Mouse (Mus musculus) liver, postnatal 0 days (tissue): ENCODE results near the gene Tgm1.

Experiments
- CTCF ChIP-seq: sonication (generic); IDR thresholded peaks from 2 replicates; pipeline ENCODE4 v1.5.1; 2016; ENCODE audit warnings: antibody characterized with exemption, low read depth
- EP300 ChIP-seq: IDR thresholded peaks from 2 replicates; pipeline ENCODE4 v1.6.1; 2016; ENCODE audit warnings: antibody characterized with exemption, low read depth, mild to moderate bottlenecking

DNA sequence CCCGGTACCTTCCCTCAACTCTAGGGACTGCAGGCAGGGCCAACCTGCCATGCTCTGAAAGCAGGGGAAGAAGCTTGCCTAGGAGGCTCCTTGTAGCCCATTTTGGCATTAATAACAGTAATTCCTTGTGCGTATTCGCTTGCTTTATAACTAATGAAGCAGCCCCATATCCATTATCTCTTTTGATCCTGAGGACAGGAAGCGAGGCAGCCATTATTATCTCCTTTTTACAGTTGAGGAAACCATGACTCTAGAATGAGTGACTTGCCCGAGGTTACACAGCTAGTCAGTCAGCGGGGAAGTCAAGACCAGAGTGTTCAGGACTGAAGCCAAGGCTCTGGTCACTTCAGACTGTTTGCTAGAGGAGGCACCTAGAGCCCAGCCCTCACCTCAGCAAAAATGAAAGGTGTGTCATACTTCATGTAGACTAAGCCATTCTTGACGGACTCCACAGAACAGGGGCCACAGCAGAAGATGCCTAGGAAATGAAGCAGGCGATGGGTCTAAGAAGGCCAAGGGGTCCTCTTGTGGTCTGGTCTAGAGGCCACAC, 7.6 kb downstream of the Tgm1 start:
- TF ChIP-seq CTCF (no peak), EP300 (no peak)
